Mouse (Mus musculus): ENCODE data around the gene Gnl3l.
A peak's percentile ranks its signal among the peaks of the same experiment; 100 is the strongest.

The Gnl3l gene

GRCm38 (mm10) chrX:151016938-151017877, at the start of gene Gnl3l:
TSS of gene Gnl3l (minus strand) at chrX:151017322.
- DNase-seq (ENCODE audit: low spot score in 2 of 2), result peak; percentile 84 to 87

GRCm38 (mm10) chrX:151066071-151066666, 49.0 kb upstream of the Gnl3l start:
- DNase-seq (ENCODE audit: low spot score in 2 of 2), result no peak

GRCm38 (mm10) chrX:151061615-151062299, 44.6 kb upstream of the Gnl3l start:
- no peak for DNase-seq (ENCODE audit: low spot score in 2 of 2)

GRCm38 (mm10) chrX:151059346-151059745, 42.2 kb upstream of the Gnl3l start:
- no peak for DNase-seq (ENCODE audit: low spot score in 2 of 2)

GRCm38 (mm10) chrX:151055559-151055958, 38.4 kb upstream of the Gnl3l start:
- DNase-seq (ENCODE audit: low spot score in 2 of 2), result no peak

- DNase-seq (ENCODE audit: low spot score in 2 of 2), result no peak
Measured at GRCm38 (mm10) chrX:151054489-151054888, 37.4 kb upstream of the Gnl3l start.

GRCm38 (mm10) chrX:151050337-151050736, 33.2 kb upstream of the Gnl3l start:
- DNase-seq (ENCODE audit: low spot score in 2 of 2), result no peak

GRCm38 (mm10) chrX:151049661-151050215, 32.6 kb upstream of the Gnl3l start:
- no peak for DNase-seq (ENCODE audit: low spot score in 2 of 2)

- DNase-seq (ENCODE audit: low spot score in 2 of 2), result peak in 1 of 2 experiments; percentile 3
Measured at GRCm38 (mm10) chrX:151047431-151048058, 30.4 kb upstream of the Gnl3l start.

GRCm38 (mm10) chrX:151046777-151047430, 29.8 kb upstream of the Gnl3l start:
- peak; percentile 6 to 19 for DNase-seq (ENCODE audit: low spot score in 2 of 2)

GRCm38 (mm10) chrX:151046321-151046720, 29.2 kb upstream of the Gnl3l start:
- DNase-seq (ENCODE audit: low spot score in 2 of 2), result no peak

GRCm38 (mm10) chrX:151045850-151046249, 28.7 kb upstream of the Gnl3l start, which contains the start of gene Fgd1:
TSS of gene Fgd1 (plus strand) at chrX:151046150.
- DNase-seq (ENCODE audit: low spot score in 2 of 2), result no peak

- no peak for DNase-seq (ENCODE audit: low spot score in 2 of 2)
Measured at GRCm38 (mm10) chrX:151041223-151041622, 24.1 kb upstream of the Gnl3l start.

- DNase-seq (ENCODE audit: low spot score in 2 of 2), result no peak
Measured at GRCm38 (mm10) chrX:151031400-151031799, 14.3 kb upstream of the Gnl3l start.

GRCm38 (mm10) chrX:151018798-151019197, 1.7 kb upstream of the Gnl3l start:
- DNase-seq (ENCODE audit: low spot score in 2 of 2), result no peak

- DNase-seq (ENCODE audit: low spot score in 2 of 2), result no peak
Measured at GRCm38 (mm10) chrX:151017897-151018296, 775 bp upstream of the Gnl3l start.

GRCm38 (mm10) chrX:150996775-150997174, 20.3 kb downstream of the Gnl3l start:
- DNase-seq (ENCODE audit: low spot score in 2 of 2), result no peak

- no peak for DNase-seq (ENCODE audit: low spot score in 2 of 2)
Measured at GRCm38 (mm10) chrX:150981621-150982020, 35.5 kb downstream of the Gnl3l start.

- DNase-seq (ENCODE audit: low spot score in 2 of 2), result no peak
Measured at GRCm38 (mm10) chrX:150975424-150975823, 41.7 kb downstream of the Gnl3l start.

- peak in 1 of 2 experiments; percentile 3 for DNase-seq (ENCODE audit: low spot score in 2 of 2)
Measured at GRCm38 (mm10) chrX:150963027-150963426, 54.1 kb downstream of the Gnl3l start.

- DNase-seq (ENCODE audit: low spot score in 2 of 2), result no peak
Measured at GRCm38 (mm10) chrX:150960702-150961101, 56.4 kb downstream of the Gnl3l start.
